Mouse (Mus musculus): Measurements from ENCODE around the gene Znrf1. TPM values are rescaled to one million over a fixed set of nuclear protein-coding genes. Genes with fewer than 3 reads are reported as not detected.
A peak's percentile ranks its signal among the peaks of the same experiment; 100 is the strongest.

Gene Znrf1
- polyA plus RNA-seq, 1 experiment from 2014 or later: 23.1 TPM

DNA sequence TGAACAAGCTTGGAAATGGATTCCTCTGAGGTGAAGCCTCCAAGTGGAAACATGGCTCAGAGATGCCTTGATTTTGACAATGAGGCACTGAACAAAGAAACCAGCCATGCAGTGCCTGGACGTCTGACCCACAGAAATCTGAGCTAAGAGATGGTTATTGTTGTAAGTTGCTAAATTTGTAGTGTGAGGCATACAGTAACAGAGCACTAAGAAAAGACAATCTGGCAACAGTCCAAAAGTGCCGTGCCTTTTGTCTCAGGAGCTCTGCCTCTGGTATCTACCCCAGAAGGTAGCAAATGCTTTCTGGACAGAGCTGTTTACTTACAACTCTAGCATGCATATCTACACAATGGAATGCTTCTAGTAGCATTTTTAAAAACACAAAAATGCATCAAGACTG is 27.3 kb upstream of the Znrf1 start:
- Histone ChIP-seq H3K9ac (ENCODE audit: low read depth, low read length) (no peak overlapping the region), H3K27me3 (ENCODE audit: control insufficient read depth, insufficient read depth, low read length) (no peaks in the 10 kb centered on the region), H3K36me3 (ENCODE audit: control insufficient read depth, insufficient read depth, low read length) (no peaks in the 10 kb centered on the region), H3K4me3 (ENCODE audit: low read depth, low read length) (no peak overlapping the region), H3K4me1 (ENCODE audit: control insufficient read depth, insufficient read depth, low read length) (peaks cover 27% of the 10 kb centered on the region), H3K9me3 (replicated peaks; ENCODE audit: control insufficient read depth, low read length) (no peaks in the 10 kb centered on the region), H3K4me2 (peak overlapping the region; percentile 2; the same call in 1 of the 2 replicates), H3K27ac (ENCODE audit: low read depth, low read length) (peak overlapping the region; percentile 57)
- no peak for ATAC-seq (replicated peaks; ENCODE audit: insufficient number of reproducible peaks, low FRiP score, low TSS enrichment)
- 13% methylated on average over 2 of the region's 2 CpGs for WGBS (ENCODE audit: insufficient replicate concordance)

DNA sequence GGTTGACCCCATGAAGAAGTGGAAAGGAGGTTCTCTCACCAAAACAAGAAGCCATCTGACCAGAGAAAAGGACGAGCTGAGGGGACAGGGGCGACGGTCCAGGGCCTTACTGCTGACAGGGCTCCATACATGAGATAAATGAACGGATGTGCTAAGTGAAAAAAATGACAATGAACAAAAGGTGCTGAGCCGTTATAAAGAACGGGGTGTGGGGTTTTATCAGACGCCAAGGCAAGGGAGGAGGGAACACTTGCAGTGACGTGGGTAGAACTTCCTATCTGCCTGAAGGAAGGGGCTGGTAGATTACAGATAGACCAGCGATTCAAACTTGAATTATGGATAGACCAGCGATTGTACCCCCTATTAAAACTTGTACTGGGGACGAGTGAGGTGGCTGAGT is 26.6 kb upstream of the Znrf1 start:
- no peak overlapping the region for H3K4me2 ChIP-seq
- no peak overlapping the region for H3K9ac ChIP-seq (ENCODE audit: low read depth, low read length)
- H3K27me3 ChIP-seq (ENCODE audit: control insufficient read depth, insufficient read depth, low read length): no peaks in the 10 kb centered on the region
- H3K27ac ChIP-seq (ENCODE audit: low read depth, low read length): 0 out of 2 replicates have a peak overlapping the region, but pooled peaks have one; percentile 0
- H3K4me3 ChIP-seq (ENCODE audit: low read depth, low read length): no peak overlapping the region
- no peak for ATAC-seq (replicated peaks; ENCODE audit: insufficient number of reproducible peaks, low FRiP score, low TSS enrichment)
- peaks cover 30% of the 10 kb centered on the region for H3K4me1 ChIP-seq (ENCODE audit: control insufficient read depth, insufficient read depth, low read length)
- no peaks in the 10 kb centered on the region for H3K36me3 ChIP-seq (ENCODE audit: control insufficient read depth, insufficient read depth, low read length)
- 45% methylated on average over 11 of the region's 11 CpGs for WGBS (ENCODE audit: insufficient replicate concordance)
- no peaks in the 10 kb centered on the region for H3K9me3 ChIP-seq (replicated peaks; ENCODE audit: control insufficient read depth, low read length)

DNA sequence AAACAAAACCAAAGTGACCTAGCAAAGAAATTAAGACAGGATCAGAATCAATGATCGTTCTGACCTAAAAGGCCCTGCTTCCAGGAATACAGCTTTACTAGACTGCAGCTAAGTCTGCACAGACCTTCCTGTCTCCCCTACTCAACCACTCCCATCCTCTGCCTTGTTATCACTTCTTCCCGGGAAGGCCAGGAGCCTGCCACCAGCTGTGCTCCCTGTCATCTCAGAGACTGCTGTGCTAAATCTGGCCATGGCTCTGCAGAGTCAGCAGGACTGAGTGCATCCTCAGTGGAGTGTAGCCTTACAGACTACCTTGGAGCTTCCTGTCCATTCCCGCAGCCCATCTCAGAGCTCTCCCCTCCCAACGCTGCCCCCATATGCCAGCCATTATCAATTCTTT is 25.5 kb upstream of the Znrf1 start:
- Histone ChIP-seq H3K27ac (ENCODE audit: low read depth, low read length) (peak overlapping the region; percentile 60), H3K4me3 (ENCODE audit: low read depth, low read length) (no peak overlapping the region), H3K4me2 (peak overlapping the region; percentile 7; the same call in 1 of the 2 replicates), H3K36me3 (ENCODE audit: control insufficient read depth, insufficient read depth, low read length) (no peaks in the 10 kb centered on the region), H3K4me1 (ENCODE audit: control insufficient read depth, insufficient read depth, low read length) (peaks cover 30% of the 10 kb centered on the region), H3K9ac (ENCODE audit: low read depth, low read length) (peak overlapping the region; percentile 24; the same call in 1 of the 2 replicates), H3K9me3 (replicated peaks; ENCODE audit: control insufficient read depth, low read length) (no peaks in the 10 kb centered on the region), H3K27me3 (ENCODE audit: control insufficient read depth, insufficient read depth, low read length) (no peaks in the 10 kb centered on the region)
- 15% methylated on average over 4 of the region's 4 CpGs for WGBS (ENCODE audit: insufficient replicate concordance)
- peak; percentile 73 for ATAC-seq (replicated peaks; ENCODE audit: insufficient number of reproducible peaks, low FRiP score, low TSS enrichment)

DNA sequence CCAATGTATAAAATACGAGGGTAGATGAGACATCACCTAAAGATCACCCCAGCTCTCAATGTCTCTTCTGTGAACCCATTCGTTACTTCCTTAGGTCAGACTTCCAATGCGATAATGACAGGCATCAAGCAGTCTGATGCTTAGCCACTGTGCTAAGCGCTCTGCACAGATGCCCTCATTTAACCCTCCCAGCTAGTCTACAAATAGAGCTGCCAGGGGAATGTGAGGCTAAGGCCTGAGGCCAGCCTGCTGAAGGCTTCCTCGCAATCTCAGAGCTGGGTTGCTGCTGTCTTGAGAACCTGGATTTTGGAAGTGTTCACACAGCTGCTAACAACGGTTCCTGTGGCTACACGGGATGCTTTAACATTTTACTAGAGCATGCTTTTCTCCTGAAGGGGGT is 23.0 kb upstream of the Znrf1 start:
- Histone ChIP-seq H3K27ac (ENCODE audit: low read depth, low read length) (no peak overlapping the region), H3K36me3 (ENCODE audit: control insufficient read depth, insufficient read depth, low read length) (no peaks in the 10 kb centered on the region), H3K9ac (ENCODE audit: low read depth, low read length) (no peak overlapping the region), H3K4me1 (ENCODE audit: control insufficient read depth, insufficient read depth, low read length) (peaks cover 29% of the 10 kb centered on the region), H3K4me2 (no peak overlapping the region), H3K9me3 (replicated peaks; ENCODE audit: control insufficient read depth, low read length) (no peaks in the 10 kb centered on the region), H3K4me3 (ENCODE audit: low read depth, low read length) (no peak overlapping the region), H3K27me3 (ENCODE audit: control insufficient read depth, insufficient read depth, low read length) (no peaks in the 10 kb centered on the region)
- ATAC-seq (replicated peaks; ENCODE audit: insufficient number of reproducible peaks, low FRiP score, low TSS enrichment): no peak
- 65% methylated on average over 7 of the region's 7 CpGs for WGBS (ENCODE audit: insufficient replicate concordance)

GRCm38 (mm10) chr8:111513446-111513845 is 22.5 kb upstream of the Znrf1 start:
- Histone ChIP-seq H3K27ac (ENCODE audit: low read depth, low read length) (no peak overlapping the region), H3K9ac (ENCODE audit: low read depth, low read length) (no peak overlapping the region), H3K36me3 (ENCODE audit: control insufficient read depth, insufficient read depth, low read length) (no peaks in the 10 kb centered on the region), H3K27me3 (ENCODE audit: control insufficient read depth, insufficient read depth, low read length) (no peaks in the 10 kb centered on the region), H3K9me3 (replicated peaks; ENCODE audit: control insufficient read depth, low read length) (no peaks in the 10 kb centered on the region), H3K4me1 (ENCODE audit: control insufficient read depth, insufficient read depth, low read length) (peaks cover 27% of the 10 kb centered on the region), H3K4me2 (no peak overlapping the region), H3K4me3 (ENCODE audit: low read depth, low read length) (no peak overlapping the region)
- no peak for ATAC-seq (replicated peaks; ENCODE audit: insufficient number of reproducible peaks, low FRiP score, low TSS enrichment)
- 79% methylated on average over 8 of the region's 8 CpGs for WGBS (ENCODE audit: insufficient replicate concordance)

GRCm38 (mm10) chr8:111516451-111517035 is 19.4 kb upstream of the Znrf1 start:
- H3K4me3 ChIP-seq (ENCODE audit: low read depth, low read length): no peak overlapping the region
- H3K4me2 ChIP-seq: no peak overlapping the region
- no peaks in the 10 kb centered on the region for H3K9me3 ChIP-seq (replicated peaks; ENCODE audit: control insufficient read depth, low read length)
- 31% methylated on average over 7 of the region's 7 CpGs for WGBS (ENCODE audit: insufficient replicate concordance)
- H3K4me1 ChIP-seq (ENCODE audit: control insufficient read depth, insufficient read depth, low read length): peaks cover 15% of the 10 kb centered on the region
- no peaks in the 10 kb centered on the region for H3K27me3 ChIP-seq (ENCODE audit: control insufficient read depth, insufficient read depth, low read length)
- no peaks in the 10 kb centered on the region for H3K36me3 ChIP-seq (ENCODE audit: control insufficient read depth, insufficient read depth, low read length)
- H3K27ac ChIP-seq (ENCODE audit: low read depth, low read length): no peak overlapping the region
- no peak for ATAC-seq (replicated peaks; ENCODE audit: insufficient number of reproducible peaks, low FRiP score, low TSS enrichment)
- no peak overlapping the region for H3K9ac ChIP-seq (ENCODE audit: low read depth, low read length)

GRCm38 (mm10) chr8:111517466-111517865 is 18.4 kb upstream of the Znrf1 start:
- Histone ChIP-seq H3K9me3 (replicated peaks; ENCODE audit: control insufficient read depth, low read length) (no peaks in the 10 kb centered on the region), H3K4me1 (ENCODE audit: control insufficient read depth, insufficient read depth, low read length) (peaks cover 15% of the 10 kb centered on the region), H3K9ac (ENCODE audit: low read depth, low read length) (no peak overlapping the region), H3K27me3 (ENCODE audit: control insufficient read depth, insufficient read depth, low read length) (no peaks in the 10 kb centered on the region), H3K4me3 (ENCODE audit: low read depth, low read length) (no peak overlapping the region), H3K36me3 (ENCODE audit: control insufficient read depth, insufficient read depth, low read length) (no peaks in the 10 kb centered on the region), H3K4me2 (no peak overlapping the region), H3K27ac (ENCODE audit: low read depth, low read length) (no peak overlapping the region)
- 90% methylated on average over 2 of the region's 2 CpGs for WGBS (ENCODE audit: insufficient replicate concordance)
- ATAC-seq (replicated peaks; ENCODE audit: insufficient number of reproducible peaks, low FRiP score, low TSS enrichment): no peak

DNA sequence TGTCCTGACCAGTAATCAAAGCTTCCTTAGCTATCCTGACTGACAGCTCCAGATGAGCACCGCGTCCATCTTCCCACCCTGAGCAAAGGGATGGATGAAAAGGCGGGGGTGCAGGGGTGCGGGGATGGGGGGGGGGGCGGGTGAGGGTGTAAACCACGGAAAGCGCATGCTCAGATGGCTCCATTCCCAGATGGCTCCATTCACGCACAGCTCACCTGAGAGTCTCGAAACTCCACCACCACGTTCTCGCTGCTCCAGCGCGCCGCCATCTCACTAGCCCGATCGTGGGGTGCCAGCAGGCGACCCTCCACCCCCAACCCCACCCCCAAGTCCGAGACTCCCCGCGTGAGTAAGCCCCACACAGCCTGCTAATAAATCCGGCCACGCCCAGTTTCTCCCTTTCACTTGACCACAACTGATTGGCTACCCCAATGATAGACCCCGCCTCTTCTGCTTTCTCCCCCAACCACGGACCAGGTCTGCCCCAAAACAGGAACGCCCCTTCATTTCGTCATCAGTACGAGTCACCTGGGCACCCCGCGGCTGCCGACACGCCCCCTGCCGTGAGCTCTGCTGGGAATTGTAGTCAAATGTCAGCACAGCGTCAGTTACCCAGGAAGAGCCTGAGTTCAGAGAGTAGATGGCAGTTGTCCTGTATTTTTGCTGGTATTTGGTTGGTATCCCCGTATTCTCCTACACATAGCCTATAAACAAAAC is 14.0 kb upstream of the Znrf1 start, which contains the start of gene Wdr59:
TSS of gene Wdr59 (minus strand) at position 380 of the 717 bp plus-strand sequence.
- H3K36me3 ChIP-seq (ENCODE audit: control insufficient read depth, insufficient read depth, low read length): no peaks in the 10 kb centered on the region
- H3K9me3 ChIP-seq (replicated peaks; ENCODE audit: control insufficient read depth, low read length): no peaks in the 10 kb centered on the region
- H3K4me3 ChIP-seq (ENCODE audit: low read depth, low read length): peak within 1 kb of the TSS; percentile 65
- no peak within 1 kb of the TSS for H3K27ac ChIP-seq (ENCODE audit: low read depth, low read length)
- no peaks in the 10 kb centered on the region for H3K27me3 ChIP-seq (ENCODE audit: control insufficient read depth, insufficient read depth, low read length)
- H3K4me2 ChIP-seq: peak within 1 kb of the TSS; percentile 83
- peaks cover 5% of the 10 kb centered on the region; the same call in 1 of the 2 replicates for H3K4me1 ChIP-seq (ENCODE audit: control insufficient read depth, insufficient read depth, low read length)
- peak within 1 kb of the TSS; percentile 72 for H3K9ac ChIP-seq (ENCODE audit: low read depth, low read length)
- peak; percentile 100 for ATAC-seq (replicated peaks; ENCODE audit: insufficient number of reproducible peaks, low FRiP score, low TSS enrichment)
- WGBS (ENCODE audit: insufficient replicate concordance): under 1% methylated on average over 34 of the region's 34 CpGs

All from heart, embryonic 11.5 days (tissue).